Mouse (Mus musculus): ENCODE results near the gene Mvb12b. TPM values are rescaled to one million over a fixed set of nuclear protein-coding genes. Genes with fewer than 3 reads are reported as not detected.

Gene Mvb12b
- polyA plus RNA-seq, 1 experiment, result 49.9 TPM

- Histone ChIP-seq H3K4me1 (ENCODE audit: control insufficient read depth, insufficient read depth, low read length) (peaks cover 11% of the 10 kb centered on the region), H3K4me3 (replicated peaks; ENCODE audit: extremely low read depth, low read depth, low read length) (no peak overlapping the region)
- TF ChIP-seq POLR2A (IDR thresholded peaks at IDR 0.05; ENCODE audit: borderline replicate concordance, extremely low read depth, low read depth, low read length), result no peak
- no peak for TF ChIP-seq CTCF (IDR thresholded peaks at IDR 0.05; ENCODE audit: insufficient read depth, low read length)
- no peak for DNase-seq
- WGBS, result 58% methylated on average over 6 of the region's 6 CpGs
These were observed 297 bp upstream of the Mvb12b start for GRCm38 (mm10) chr2:33888100-33888385.

- H3K4me1 ChIP-seq (ENCODE audit: control insufficient read depth, insufficient read depth, low read length), result peaks cover 11% of the 10 kb centered on the region
- WGBS, result 4% methylated on average over 47 of the region's 51 CpGs
- TF ChIP-seq POLR2A (IDR thresholded peaks at IDR 0.05; ENCODE audit: borderline replicate concordance, extremely low read depth, low read depth, low read length) (0 out of 2 replicates have a peak, but pooled peaks have one; percentile 5), CTCF (IDR thresholded peaks at IDR 0.05; ENCODE audit: insufficient read depth, low read length) (no peak)
- DNase-seq, result peak; percentile 56
- peak overlapping the region; percentile 58 for H3K4me3 ChIP-seq (replicated peaks; ENCODE audit: extremely low read depth, low read depth, low read length)
These were observed 1.1 kb downstream of the Mvb12b start for GRCm38 (mm10) chr2:33886386-33887327.

DNA sequence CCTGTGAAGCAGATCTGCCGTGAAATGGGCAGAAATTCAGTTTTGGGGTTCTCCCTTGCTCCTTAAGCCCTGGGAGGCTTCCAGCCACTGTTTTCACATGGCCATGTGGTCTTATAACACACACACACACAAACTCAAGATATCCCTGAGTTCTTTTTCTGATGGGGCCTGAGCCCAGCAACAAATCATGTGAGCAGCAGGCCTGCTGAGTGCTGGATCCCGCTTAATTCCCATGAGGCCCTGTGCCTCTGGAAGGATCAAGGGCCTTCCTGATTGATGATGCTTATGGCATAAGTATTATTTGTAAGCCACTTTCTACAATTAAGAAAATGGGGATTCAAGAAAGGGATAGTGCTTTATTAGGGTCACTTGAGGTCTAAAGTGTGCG is 2.5 kb downstream of the Mvb12b start:
- TF ChIP-seq POLR2A (IDR thresholded peaks at IDR 0.05; ENCODE audit: borderline replicate concordance, extremely low read depth, low read depth, low read length), result no peak
- TF ChIP-seq CTCF (IDR thresholded peaks at IDR 0.05; ENCODE audit: insufficient read depth, low read length), result no peak
- no peak for DNase-seq
- Histone ChIP-seq H3K4me3 (replicated peaks; ENCODE audit: extremely low read depth, low read depth, low read length) (no peak overlapping the region), H3K4me1 (ENCODE audit: control insufficient read depth, insufficient read depth, low read length) (peaks cover 11% of the 10 kb centered on the region)
- WGBS, result 81% methylated on average over 3 of the region's 3 CpGs

DNA sequence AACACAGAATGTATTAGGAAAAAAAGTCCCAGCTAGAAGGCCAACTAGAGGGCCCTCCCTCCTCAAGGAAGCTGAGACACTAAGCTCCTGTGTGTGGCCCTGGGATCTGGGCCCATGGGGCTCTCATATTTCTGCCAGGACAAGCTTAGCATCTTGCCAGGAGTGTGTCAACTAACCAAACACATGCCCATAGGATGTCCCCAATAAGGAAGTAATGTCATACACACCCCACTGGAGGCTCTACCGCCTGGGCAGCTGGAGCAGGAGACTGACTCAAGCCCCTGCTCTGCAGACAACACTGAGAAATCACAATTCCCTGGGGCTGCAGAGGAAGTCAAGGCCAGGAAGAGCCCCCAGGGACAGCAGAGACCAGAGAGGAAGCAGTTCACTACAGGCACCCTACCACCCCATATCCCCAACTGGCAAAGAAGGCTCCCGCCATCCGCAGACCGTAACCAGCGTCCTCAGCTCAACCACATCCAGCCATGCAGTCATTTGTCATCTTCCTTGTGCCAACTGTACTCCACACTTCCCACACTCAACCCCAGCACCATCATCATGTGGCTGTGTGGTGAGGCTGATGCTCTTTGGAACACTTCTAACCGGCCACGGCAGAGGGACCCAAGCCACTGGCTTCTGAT is 3.0 kb downstream of the Mvb12b start:
- no peak overlapping the region for H3K4me3 ChIP-seq (replicated peaks; ENCODE audit: extremely low read depth, low read depth, low read length)
- peaks cover 11% of the 10 kb centered on the region for H3K4me1 ChIP-seq (ENCODE audit: control insufficient read depth, insufficient read depth, low read length)
- WGBS, result 59% methylated on average over 7 of the region's 7 CpGs
- no peak for TF ChIP-seq CTCF (IDR thresholded peaks at IDR 0.05; ENCODE audit: insufficient read depth, low read length)
- no peak for TF ChIP-seq POLR2A (IDR thresholded peaks at IDR 0.05; ENCODE audit: borderline replicate concordance, extremely low read depth, low read depth, low read length)
- no peak for DNase-seq

- DNase-seq, result no peak
- WGBS, result 82% methylated on average over 2 of the region's 2 CpGs
- TF ChIP-seq POLR2A (IDR thresholded peaks at IDR 0.05; ENCODE audit: borderline replicate concordance, extremely low read depth, low read depth, low read length) (no peak), CTCF (IDR thresholded peaks at IDR 0.05; ENCODE audit: insufficient read depth, low read length) (no peak)
- H3K4me3 ChIP-seq (replicated peaks; ENCODE audit: extremely low read depth, low read depth, low read length), result no peak overlapping the region
- H3K4me1 ChIP-seq (ENCODE audit: control insufficient read depth, insufficient read depth, low read length), result peaks cover 15% of the 10 kb centered on the region
These were observed 8.5 kb downstream of the Mvb12b start for GRCm38 (mm10) chr2:33879223-33879622.

DNA sequence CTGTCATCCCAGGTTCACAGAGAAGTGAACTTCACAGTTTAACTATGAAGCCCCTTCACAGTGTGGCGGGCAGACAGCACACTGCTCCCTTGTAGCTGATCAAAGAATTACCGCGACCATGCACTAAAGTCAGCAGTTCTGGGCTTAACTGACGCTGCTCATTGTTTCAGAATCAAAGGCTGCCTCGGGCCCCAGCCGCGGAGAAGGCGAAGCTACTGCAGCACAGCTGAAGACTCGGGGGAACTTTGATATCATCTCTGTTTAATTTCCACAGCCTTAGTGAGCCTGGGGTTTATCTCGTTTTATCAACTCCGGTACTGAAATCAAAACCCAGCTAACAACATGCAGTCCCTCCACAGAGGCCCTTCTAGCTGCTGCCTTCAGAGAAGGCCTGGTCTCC is 9.3 kb downstream of the Mvb12b start:
- Histone ChIP-seq H3K4me3 (replicated peaks; ENCODE audit: extremely low read depth, low read depth, low read length) (no peak overlapping the region), H3K4me1 (ENCODE audit: control insufficient read depth, insufficient read depth, low read length) (peaks cover 22% of the 10 kb centered on the region)
- TF ChIP-seq POLR2A (IDR thresholded peaks at IDR 0.05; ENCODE audit: borderline replicate concordance, extremely low read depth, low read depth, low read length), result no peak
- no peak for TF ChIP-seq CTCF (IDR thresholded peaks at IDR 0.05; ENCODE audit: insufficient read depth, low read length)
- DNase-seq, result no peak
- 44% methylated on average over 11 of the region's 11 CpGs for WGBS

GRCm38 (mm10) chr2:33877663-33878360 is 9.9 kb downstream of the Mvb12b start:
- 82% methylated on average over 6 of the region's 6 CpGs for WGBS
- no peak for TF ChIP-seq POLR2A (IDR thresholded peaks at IDR 0.05; ENCODE audit: borderline replicate concordance, extremely low read depth, low read depth, low read length)
- TF ChIP-seq CTCF (IDR thresholded peaks at IDR 0.05; ENCODE audit: insufficient read depth, low read length), result no peak
- peaks cover 28% of the 10 kb centered on the region for H3K4me1 ChIP-seq (ENCODE audit: control insufficient read depth, insufficient read depth, low read length)
- no peak for DNase-seq
- no peak overlapping the region for H3K4me3 ChIP-seq (replicated peaks; ENCODE audit: extremely low read depth, low read depth, low read length)

GRCm38 (mm10) chr2:33876529-33877290 is 11.0 kb downstream of the Mvb12b start:
- WGBS, result 44% methylated on average over 25 of the region's 25 CpGs
- no peak for TF ChIP-seq POLR2A (IDR thresholded peaks at IDR 0.05; ENCODE audit: borderline replicate concordance, extremely low read depth, low read depth, low read length)
- no peak for TF ChIP-seq CTCF (IDR thresholded peaks at IDR 0.05; ENCODE audit: insufficient read depth, low read length)
- DNase-seq, result no peak
- Histone ChIP-seq H3K4me1 (ENCODE audit: control insufficient read depth, insufficient read depth, low read length) (peaks cover 36% of the 10 kb centered on the region), H3K4me3 (replicated peaks; ENCODE audit: extremely low read depth, low read depth, low read length) (no peak overlapping the region)

GRCm38 (mm10) chr2:33875594-33875993 is 12.2 kb downstream of the Mvb12b start:
- peaks cover 43% of the 10 kb centered on the region for H3K4me1 ChIP-seq (ENCODE audit: control insufficient read depth, insufficient read depth, low read length)
- no peak for DNase-seq
- WGBS, result 58% methylated on average over 12 of the region's 12 CpGs
- TF ChIP-seq POLR2A (IDR thresholded peaks at IDR 0.05; ENCODE audit: borderline replicate concordance, extremely low read depth, low read depth, low read length), result no peak
- TF ChIP-seq CTCF (IDR thresholded peaks at IDR 0.05; ENCODE audit: insufficient read depth, low read length), result no peak
- H3K4me3 ChIP-seq (replicated peaks; ENCODE audit: extremely low read depth, low read depth, low read length), result no peak overlapping the region
